25 mouse cellular contexts compared by ENCODE assay signal in the genomic region with DNA sequence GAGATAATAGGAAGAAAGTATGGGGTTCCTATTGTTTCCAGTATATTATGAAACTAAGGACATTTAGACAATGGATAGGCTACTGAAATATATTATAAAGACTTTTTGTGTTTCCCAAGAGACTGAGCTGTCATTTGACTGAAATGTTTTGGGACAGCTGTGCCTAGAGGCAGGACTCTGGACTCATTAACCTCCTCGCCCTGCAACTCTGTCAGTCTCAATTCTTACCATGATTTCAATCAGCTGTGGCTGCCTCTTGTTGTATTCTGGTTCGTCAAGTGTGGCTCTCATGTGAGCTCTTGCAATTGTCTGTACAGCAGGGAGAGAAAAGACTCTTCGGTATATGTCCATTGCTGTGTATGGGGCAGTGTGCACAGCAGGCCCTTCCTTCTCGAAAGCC. TPM values are rescaled to one million over a fixed set of nuclear protein-coding genes. Genes with fewer than 3 reads are reported as not detected.
DNase-seq lines count a peak whose midpoint lies in the region; ATAC-seq lines count a peak whose summit lies in the region.
"Had no signal": no experiment of that assay in that cellular context is flagged by ENCODE, and none has a peak within 500 bp of the region (broad histone marks: within the 10 kb centered on the region; RNA-seq: fewer than 3 reads in every experiment).

No protein-coding gene starts in this region.

- H3K9me3 ChIP-seq in hindbrain, embryonic 13.5 days: no peaks in the 10 kb centered on the region
- no peaks in the 10 kb centered on the region for H3K9me3 ChIP-seq in hindbrain, embryonic 16.5 days (ENCODE audit: control insufficient read depth, low read length)
- H3K9me3 ChIP-seq in midbrain, embryonic 15.5 days: no peaks in the 10 kb centered on the region
- H3K9me3 ChIP-seq: forebrain, embryonic 13.5 days; limb, embryonic 15.5 days had no signal

- H3K27me3 ChIP-seq in hindbrain, embryonic 13.5 days: no peaks in the 10 kb centered on the region
- no peaks in the 10 kb centered on the region for H3K27me3 ChIP-seq in hindbrain, embryonic 16.5 days (replicated peaks; ENCODE audit: control insufficient read depth, insufficient read depth, low read length)
- H3K27me3 ChIP-seq in midbrain, embryonic 15.5 days (replicated peaks): no peaks in the 10 kb centered on the region
- H3K27me3 ChIP-seq: forebrain, embryonic 13.5 days; limb, embryonic 15.5 days had no signal

- H3K27ac ChIP-seq in hindbrain, embryonic 13.5 days: no peak overlapping the region
- H3K27ac ChIP-seq in hindbrain, embryonic 16.5 days (ENCODE audit: low read depth, low read length): no peak overlapping the region
- H3K27ac ChIP-seq in brown adipose tissue, adult 24 weeks (replicated peaks; ENCODE audit: low read depth, low read length): peak overlapping the region; percentile 83
- peak overlapping the region; percentile 20; the same call in 1 of the 2 replicates for H3K27ac ChIP-seq in midbrain, embryonic 15.5 days
- H3K27ac ChIP-seq: forebrain, embryonic 13.5 days; heart, adult 2 months; left cerebral cortex, adult 2 months; limb, embryonic 15.5 days; liver, embryonic 14.5 days had no signal

- H3K4me2 ChIP-seq in hindbrain, embryonic 13.5 days: no peak overlapping the region
- H3K4me2 ChIP-seq in hindbrain, embryonic 16.5 days (ENCODE audit: low read length): no peak overlapping the region
- no peak overlapping the region for H3K4me2 ChIP-seq in midbrain, embryonic 15.5 days
- H3K4me2 ChIP-seq: forebrain, embryonic 13.5 days; limb, embryonic 15.5 days; lung, embryonic 14.5 days had no signal

- no peak overlapping the region for H3K4me3 ChIP-seq in hindbrain, embryonic 13.5 days
- no peak overlapping the region for H3K4me3 ChIP-seq in hindbrain, embryonic 16.5 days (ENCODE audit: low read length)
- no peak overlapping the region for H3K4me3 ChIP-seq in brown adipose tissue, adult 24 weeks (ENCODE audit: insufficient read depth, low read depth, low read length)
- H3K4me3 ChIP-seq in midbrain, embryonic 15.5 days: no peak overlapping the region
- H3K4me3 ChIP-seq: forebrain, embryonic 13.5 days; heart, adult 2 months; left cerebral cortex, adult 2 months; limb, embryonic 15.5 days; myocyte had no signal

- 0 out of 2 replicates have a peak, but pooled peaks have one; percentile 21 for ATAC-seq in hindbrain, embryonic 13.5 days (ENCODE audit: low FRiP score)
- no peak for ATAC-seq in hindbrain, embryonic 16.5 days
- ATAC-seq in midbrain, embryonic 15.5 days (replicated peaks): peak; percentile 62; the same call in 1 of the 2 replicates
- ATAC-seq: activated CD4-positive, CD25-positive, alpha-beta regulatory T cell, adult 4 months; forebrain, embryonic 13.5 days; intestine, postnatal 0 days had no signal

- 50% methylated on average over 4 of the region's 4 CpGs for WGBS in hindbrain, embryonic 13.5 days
- WGBS in hindbrain, embryonic 16.5 days: 64% methylated on average over 4 of the region's 4 CpGs
- 67% methylated on average over 4 of the region's 4 CpGs for WGBS in midbrain, embryonic 15.5 days

- H3K36me3 ChIP-seq in hindbrain, embryonic 13.5 days: no peaks in the 10 kb centered on the region
- no peaks in the 10 kb centered on the region for H3K36me3 ChIP-seq in hindbrain, embryonic 16.5 days (ENCODE audit: control insufficient read depth, insufficient read depth, low read length)
- H3K36me3 ChIP-seq in midbrain, embryonic 15.5 days (replicated peaks): no peaks in the 10 kb centered on the region
- H3K36me3 ChIP-seq: limb, embryonic 15.5 days had no signal

- intact Hi-C loops in left cerebral cortex, postnatal 10 days (cut with DNase I): no loop called here

- H3K9ac ChIP-seq in hindbrain, embryonic 13.5 days: no peak overlapping the region
- H3K9ac ChIP-seq in hindbrain, embryonic 16.5 days (ENCODE audit: low read depth, low read length): no peak overlapping the region
- H3K9ac ChIP-seq in midbrain, embryonic 15.5 days: no peak overlapping the region
- H3K9ac ChIP-seq: forebrain, embryonic 13.5 days; limb, embryonic 15.5 days; liver, embryonic 14.5 days; lung, embryonic 14.5 days had no signal

- peaks cover 6% of the 10 kb centered on the region for H3K4me1 ChIP-seq in hindbrain, embryonic 13.5 days (replicated peaks)
- H3K4me1 ChIP-seq in hindbrain, embryonic 16.5 days (ENCODE audit: control insufficient read depth, insufficient read depth, low read depth, low read length): no peaks in the 10 kb centered on the region
- H3K4me1 ChIP-seq in brown adipose tissue, adult 24 weeks (ENCODE audit: control insufficient read depth, insufficient read depth, insufficient read length, low read length): peaks cover 4% of the 10 kb centered on the region
- H3K4me1 ChIP-seq in midbrain, embryonic 15.5 days: no peaks in the 10 kb centered on the region
- H3K4me1 ChIP-seq: forebrain, embryonic 13.5 days; limb, embryonic 15.5 days had no signal

- DNase-seq in brain, adult 2 months (ENCODE audit: low read depth, low spot score): peak; percentile 10
- no peak for DNase-seq in yolk sac, embryonic 10.5 days (ENCODE audit: low spot score)
- no peak for DNase-seq in right cerebral cortex, postnatal 10 days (ENCODE audit: low spot score in 2 of 2)
- DNase-seq in left cerebral cortex, postnatal 10 days (ENCODE audit: extremely low spot score in 1 of 2, low spot score in 2 of 2): no peak
- DNase-seq: adrenal gland, adult 8-10 months; cerebellum, adult 8-10 months; cerebellum, postnatal 36 days; gastrocnemius, postnatal 10 days; heart, adult 2 months; left cerebral cortex, postnatal 4 days; lung, embryonic 14.5 days; right cerebral cortex, postnatal 25 days; spleen, adult 18-20 months had no signal

RNA-seq across cellular contexts. Expression of gene Grb14, which starts 50.6 kb away (rescaled TPM):
- polyA plus RNA-seq in hindbrain, embryonic 13.5 days (2015; fragmentation: Nextera tagmentation; extraction: Ambion mirVana): 16.4 and 19.0 TPM in 2 replicates
- 27.9 and 29.7 TPM in 2 replicates for polyA plus RNA-seq in hindbrain, embryonic 16.5 days (2015; fragmentation: Nextera tagmentation; extraction: Ambion mirVana)
- polyA plus RNA-seq in brown adipose tissue, adult 24 weeks (2012; ENCODE audit: insufficient read depth, insufficient read length, missing spikeins): 108 and 155 TPM in 2 replicates
- polyA plus RNA-seq in midbrain, embryonic 15.5 days (2015; fragmentation: Nextera tagmentation; extraction: Ambion mirVana): 30.0 and 31.1 TPM in 2 replicates
- 10 to 100 TPM; 44.4 to 45.0 TPM for total RNA-seq in left cerebral cortex, postnatal 10 days (2021)
- total RNA-seq: MEL had no signal
- polyA plus RNA-seq: activated CD4-positive, CD25-positive, alpha-beta regulatory T cell, adult 4 months had no signal

Comparison
In these comparisons a context has a peak if more than half of its experiments do, and no peak if none do; other contexts are left out.
1. H3K27ac ChIP-seq: peak in brown adipose tissue, adult 24 weeks (single experiment) and midbrain, embryonic 15.5 days (single experiment); none in hindbrain, embryonic 13.5 days (single experiment) and hindbrain, embryonic 16.5 days (single experiment).